Mouse (Mus musculus) limb, embryonic 15.5 days (tissue): ENCODE data around the gene Chd2. TPM values are rescaled to one million over a fixed set of nuclear protein-coding genes. Genes with fewer than 3 reads are reported as not detected.

ENCODE experiments used
- ATAC-seq: fragments of 200-750 bp; cut with Nextera tagmentation; 2 replicates; pipeline ENCODE4 v1.8.0; 2017; ENCODE audit warnings: low read depth, moderate TSS enrichment; ENCODE audit not compliant: insufficient number of reproducible peaks, low FRiP score, low TSS enrichment
- H3K27ac ChIP-seq: fragments of 300-500 bp; sonication (generic); 2 replicates; pipeline ENCODE4 v1.5.1; 2015; ENCODE audit warnings: moderate library complexity, mild to moderate bottlenecking, inconsistent platforms
- H3K27me3 ChIP-seq: fragments of 300-500 bp; sonication (generic); 2 replicates; pipeline ENCODE4 v1.6.1; 2015; ENCODE audit warnings: inconsistent platforms
- H3K36me3 ChIP-seq: fragments of 300-500 bp; sonication (generic); 2 replicates; pipeline ENCODE4 v1.6.1; 2015; ENCODE audit warnings: inconsistent platforms
- H3K4me1 ChIP-seq: fragments of 300-500 bp; sonication (generic); 2 replicates; pipeline ENCODE4 v1.6.1; 2015; ENCODE audit warnings: inconsistent platforms
- H3K4me2 ChIP-seq: fragments of 300-500 bp; sonication (generic); 2 replicates; pipeline ENCODE4 v1.6.1; 2015; ENCODE audit warnings: mild to moderate bottlenecking, inconsistent platforms
- H3K4me3 ChIP-seq: fragments of 300-500 bp; sonication (generic); 2 replicates; pipeline ENCODE4 v1.5.1; 2015; ENCODE audit warnings: mild to moderate bottlenecking, inconsistent platforms
- H3K9ac ChIP-seq: fragments of 300-500 bp; sonication (generic); 2 replicates; pipeline ENCODE4 v1.6.1; 2015; ENCODE audit warnings: inconsistent platforms
- H3K9me3 ChIP-seq: fragments of 300-500 bp; sonication (generic); 2 replicates; pipeline ENCODE4 v1.6.1; 2016; ENCODE audit warnings: inconsistent platforms
- WGBS: fragments of 180-500 bp; shearing (Covaris S2); methylation state at CpG from one replicate; pipeline ENCODE4 v1.1.7; 2015; 5-methylcytosine and 5-hydroxymethylcytosine counted together
- polyA plus RNA-seq: library from polyadenylated mRNA; unstranded; fragments of >200 nt; fragmentation: Nextera tagmentation; extraction: Ambion mirVana; gene quantifications from 2 replicates; pipeline ENCODE4 v1.2.1, GENCODE M21; 2015

Gene Chd2
- polyA plus RNA-seq, 1 experiment from 2014 or later = 51.7 TPM

GRCm38 (mm10) chr7:73424705-73425104 lies 116.9 kb downstream of the Chd2 start:
- Histone ChIP-seq H3K27ac (0 out of 2 replicates have a peak overlapping the region, but pooled peaks have one; percentile 11), H3K4me3 (no peak overlapping the region), H3K9me3 (no peaks in the 10 kb centered on the region), H3K9ac (no peak overlapping the region), H3K27me3 (no peaks in the 10 kb centered on the region), H3K4me2 (no peak overlapping the region), H3K36me3 (peaks cover 31% of the 10 kb centered on the region), H3K4me1 (peaks cover 27% of the 10 kb centered on the region)
- ATAC-seq = no peak
- WGBS = 50% methylated on average over 3 of the region's 3 CpGs

- H3K36me3 ChIP-seq = peaks cover 30% of the 10 kb centered on the region
- no peak overlapping the region for H3K4me2 ChIP-seq
- no peak overlapping the region for H3K4me3 ChIP-seq
- H3K27me3 ChIP-seq = no peaks in the 10 kb centered on the region
- 0 out of 2 replicates have a peak overlapping the region, but pooled peaks have one; percentile 43 for H3K27ac ChIP-seq
- no peak overlapping the region for H3K9ac ChIP-seq
- ATAC-seq = no peak
- peaks cover 29% of the 10 kb centered on the region for H3K4me1 ChIP-seq
- H3K9me3 ChIP-seq = no peaks in the 10 kb centered on the region
- 68% methylated on average over 3 of the region's 3 CpGs for WGBS
Observed at GRCm38 (mm10) chr7:73424243-73424642, 117.4 kb downstream of the Chd2 start.

- Histone ChIP-seq H3K4me2 (no peak overlapping the region), H3K27ac (no peak overlapping the region), H3K9me3 (no peaks in the 10 kb centered on the region), H3K4me1 (peaks cover 38% of the 10 kb centered on the region), H3K4me3 (no peak overlapping the region), H3K36me3 (peaks cover 29% of the 10 kb centered on the region), H3K9ac (no peak overlapping the region), H3K27me3 (no peaks in the 10 kb centered on the region)
- WGBS = 64% methylated on average over 13 of the region's 13 CpGs
- ATAC-seq = no peak
Observed at GRCm38 (mm10) chr7:73423236-73423635, 118.4 kb downstream of the Chd2 start.

- no peak overlapping the region for H3K27ac ChIP-seq
- H3K4me3 ChIP-seq = no peak overlapping the region
- no peaks in the 10 kb centered on the region for H3K9me3 ChIP-seq
Observed at GRCm38 (mm10) chr7:73422223-73423113, 119.2 kb downstream of the Chd2 start.

GRCm38 (mm10) chr7:73421278-73422015 lies 120.2 kb downstream of the Chd2 start:
- WGBS = 43% methylated on average over 9 of the region's 9 CpGs
- Histone ChIP-seq H3K36me3 (peaks cover 28% of the 10 kb centered on the region), H3K9me3 (no peaks in the 10 kb centered on the region), H3K4me3 (no peak overlapping the region), H3K27me3 (no peaks in the 10 kb centered on the region), H3K9ac (no peak overlapping the region), H3K4me1 (peaks cover 41% of the 10 kb centered on the region), H3K27ac (peak overlapping the region; percentile 64; the same call in 1 of the 2 replicates), H3K4me2 (no peak overlapping the region)
- ATAC-seq = no peak

More at GRCm38 (mm10) chr7:73422223-73423113, 119.2 kb downstream of the Chd2 start:
- WGBS = 27% methylated on average over 12 of the region's 12 CpGs
- ATAC-seq = no peak
- no peak overlapping the region for H3K4me2 ChIP-seq
- H3K9ac ChIP-seq = no peak overlapping the region
- H3K4me1 ChIP-seq = peaks cover 41% of the 10 kb centered on the region
- H3K36me3 ChIP-seq = peaks cover 29% of the 10 kb centered on the region
- H3K27me3 ChIP-seq = no peaks in the 10 kb centered on the region

- no peak overlapping the region for H3K4me2 ChIP-seq
- H3K9me3 ChIP-seq = no peaks in the 10 kb centered on the region
- peaks cover 33% of the 10 kb centered on the region for H3K36me3 ChIP-seq
- peaks cover 41% of the 10 kb centered on the region for H3K4me1 ChIP-seq
- H3K4me3 ChIP-seq = no peak overlapping the region
- peak overlapping the region; percentile 68; the same call in 1 of the 2 replicates for H3K27ac ChIP-seq
- ATAC-seq = no peak
- no peaks in the 10 kb centered on the region for H3K27me3 ChIP-seq
- 46% methylated on average over 5 of the region's 5 CpGs for WGBS
- H3K9ac ChIP-seq = no peak overlapping the region
Observed at GRCm38 (mm10) chr7:73420827-73421226, 120.8 kb downstream of the Chd2 start.

- WGBS = 43% methylated on average over 7 of the region's 7 CpGs
- H3K27ac ChIP-seq = peak overlapping the region; percentile 3; the same call in 1 of the 2 replicates
- H3K27me3 ChIP-seq = no peaks in the 10 kb centered on the region
- ATAC-seq = no peak
- no peak overlapping the region for H3K9ac ChIP-seq
- H3K4me3 ChIP-seq = no peak overlapping the region
- H3K36me3 ChIP-seq = peaks cover 44% of the 10 kb centered on the region
- H3K4me1 ChIP-seq = peaks cover 50% of the 10 kb centered on the region
- H3K4me2 ChIP-seq = no peak overlapping the region
- no peaks in the 10 kb centered on the region for H3K9me3 ChIP-seq
Observed at GRCm38 (mm10) chr7:73419375-73419774, 122.3 kb downstream of the Chd2 start.

- no peak overlapping the region for H3K9ac ChIP-seq
- no peak overlapping the region for H3K4me3 ChIP-seq
- H3K4me2 ChIP-seq = no peak overlapping the region
- 51% methylated on average over 14 of the region's 14 CpGs for WGBS
- H3K36me3 ChIP-seq = peaks cover 81% of the 10 kb centered on the region
- H3K27ac ChIP-seq = peak overlapping the region; percentile 57
- no peak for ATAC-seq
- no peaks in the 10 kb centered on the region for H3K27me3 ChIP-seq
- H3K9me3 ChIP-seq = no peaks in the 10 kb centered on the region
- peaks cover 55% of the 10 kb centered on the region for H3K4me1 ChIP-seq
Observed at GRCm38 (mm10) chr7:73414192-73414591, 127.4 kb downstream of the Chd2 start.

- no peak overlapping the region for H3K9ac ChIP-seq
- no peaks in the 10 kb centered on the region for H3K27me3 ChIP-seq
- peak overlapping the region; percentile 65 for H3K27ac ChIP-seq
- 55% methylated on average over 7 of the region's 7 CpGs for WGBS
- H3K36me3 ChIP-seq = peaks cover 72% of the 10 kb centered on the region
- H3K4me1 ChIP-seq = peaks cover 44% of the 10 kb centered on the region
- H3K4me2 ChIP-seq = no peak overlapping the region
- H3K4me3 ChIP-seq = no peak overlapping the region
- no peaks in the 10 kb centered on the region for H3K9me3 ChIP-seq
- ATAC-seq = no peak; the same call in 1 of the 2 replicates
Observed at GRCm38 (mm10) chr7:73412419-73412818, 129.2 kb downstream of the Chd2 start.

GRCm38 (mm10) chr7:73411986-73412385 lies 129.6 kb downstream of the Chd2 start:
- no peaks in the 10 kb centered on the region for H3K9me3 ChIP-seq
- H3K36me3 ChIP-seq = peaks cover 71% of the 10 kb centered on the region
- H3K4me1 ChIP-seq = peaks cover 44% of the 10 kb centered on the region
- no peak overlapping the region for H3K4me2 ChIP-seq
- no peak overlapping the region for H3K9ac ChIP-seq
- WGBS = 72% methylated on average over 4 of the region's 4 CpGs
- no peaks in the 10 kb centered on the region for H3K27me3 ChIP-seq
- ATAC-seq = 0 out of 2 replicates have a peak, but pooled peaks have one; percentile 20
- no peak overlapping the region for H3K4me3 ChIP-seq
- peak overlapping the region; percentile 65 for H3K27ac ChIP-seq

- H3K27ac ChIP-seq = peak overlapping the region; percentile 65
- no peak overlapping the region for H3K9ac ChIP-seq
- WGBS = 69% methylated on average over 7 of the region's 7 CpGs
- H3K4me2 ChIP-seq = no peak overlapping the region
- H3K4me3 ChIP-seq = no peak overlapping the region
- H3K27me3 ChIP-seq = no peaks in the 10 kb centered on the region
- H3K4me1 ChIP-seq = peaks cover 44% of the 10 kb centered on the region
- H3K36me3 ChIP-seq = peaks cover 71% of the 10 kb centered on the region
- no peak for ATAC-seq
- no peaks in the 10 kb centered on the region for H3K9me3 ChIP-seq
Observed at GRCm38 (mm10) chr7:73411523-73411922, 130.1 kb downstream of the Chd2 start.

- Histone ChIP-seq H3K4me1 (peaks cover 21% of the 10 kb centered on the region), H3K9ac (no peak overlapping the region), H3K36me3 (peaks cover 45% of the 10 kb centered on the region), H3K9me3 (no peaks in the 10 kb centered on the region), H3K27me3 (no peaks in the 10 kb centered on the region), H3K4me3 (no peak overlapping the region), H3K27ac (no peak overlapping the region), H3K4me2 (no peak overlapping the region)
- no peak for ATAC-seq
- 93% methylated on average over 11 of the region's 11 CpGs for WGBS
Observed at GRCm38 (mm10) chr7:73405550-73405949, 136.1 kb downstream of the Chd2 start.
